Comparison of ENCODE assay signal across 14 mouse cellular contexts in the genomic region with DNA sequence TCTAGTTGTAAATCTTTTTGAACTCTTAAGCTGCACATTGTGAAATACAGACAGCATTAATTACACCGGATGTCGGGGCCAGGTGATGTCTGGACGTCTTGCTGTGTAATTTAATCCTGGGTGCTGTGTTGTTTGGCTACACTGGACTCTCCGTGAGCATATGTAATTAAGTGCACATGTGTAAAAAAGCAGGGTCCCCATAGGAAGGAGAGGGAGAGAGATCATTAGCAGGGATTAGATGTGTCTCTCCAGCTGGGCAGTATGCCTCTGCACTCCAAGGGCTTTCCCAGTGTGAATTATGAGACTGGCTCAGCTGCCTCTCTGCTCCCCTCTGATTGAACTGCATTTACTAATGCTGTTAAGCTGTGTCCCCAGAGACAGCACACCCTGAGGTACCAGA.
A peak's percentile ranks its signal among the peaks of the same experiment; 100 is the strongest.
DNase-seq lines count a peak whose midpoint lies in the region; ATAC-seq lines count a peak whose summit lies in the region.
"Had no signal": no experiment of that assay in that cellular context is flagged by ENCODE, and none has a peak within 500 bp of the region (broad histone marks: within the 10 kb centered on the region; RNA-seq: fewer than 3 reads in every experiment).

No protein-coding gene starts in this region.

- ATAC-seq in hindbrain, embryonic 12.5 days (ENCODE audit: low FRiP score): peak; percentile 88
- peak; percentile 82 for ATAC-seq in midbrain, embryonic 14.5 days (ENCODE audit: low FRiP score, low TSS enrichment)
- no peak for ATAC-seq in CD4-positive, CD25-positive, alpha-beta regulatory T cell, adult 4 months
- ATAC-seq: intestine, embryonic 15.5 days had no signal

- H3K4me2 ChIP-seq in hindbrain, embryonic 12.5 days (replicated peaks): 0 out of 2 replicates have a peak overlapping the region, but pooled peaks have one; percentile 13
- peak overlapping the region; percentile 11; the same call in 1 of the 2 replicates for H3K4me2 ChIP-seq in midbrain, embryonic 14.5 days (ENCODE audit: low read length)
- H3K4me2 ChIP-seq: heart, embryonic 11.5 days; intestine, embryonic 15.5 days; liver, embryonic 11.5 days had no signal

- H3K36me3 ChIP-seq in hindbrain, embryonic 12.5 days: no peaks in the 10 kb centered on the region
- no peaks in the 10 kb centered on the region for H3K36me3 ChIP-seq in midbrain, embryonic 14.5 days (ENCODE audit: control insufficient read depth, insufficient read depth, low read length)
- H3K36me3 ChIP-seq: intestine, embryonic 15.5 days had no signal

- peaks cover 46% of the 10 kb centered on the region for H3K4me1 ChIP-seq in hindbrain, embryonic 12.5 days
- peaks cover 39% of the 10 kb centered on the region for H3K4me1 ChIP-seq in midbrain, embryonic 14.5 days (ENCODE audit: control insufficient read depth, insufficient read depth, low read length)

- H3K9ac ChIP-seq in hindbrain, embryonic 12.5 days: no peak overlapping the region
- H3K9ac ChIP-seq in midbrain, embryonic 14.5 days (replicated peaks; ENCODE audit: low read length): 0 out of 2 replicates have a peak overlapping the region, but pooled peaks have one; percentile 21
- H3K9ac ChIP-seq: intestine, embryonic 15.5 days had no signal

- H3K27me3 ChIP-seq in hindbrain, embryonic 12.5 days: no peaks in the 10 kb centered on the region
- no peaks in the 10 kb centered on the region for H3K27me3 ChIP-seq in midbrain, embryonic 14.5 days (ENCODE audit: control insufficient read depth, insufficient read depth, low read length)
- H3K27me3 ChIP-seq: intestine, embryonic 15.5 days had no signal

- WGBS in hindbrain, embryonic 12.5 days: 33% methylated on average over 4 of the region's 4 CpGs
- 9% methylated on average over 4 of the region's 4 CpGs for WGBS in midbrain, embryonic 14.5 days

- peak overlapping the region; percentile 66 for H3K27ac ChIP-seq in hindbrain, embryonic 12.5 days
- H3K27ac ChIP-seq in midbrain, embryonic 14.5 days (replicated peaks; ENCODE audit: low read depth, low read length): peak overlapping the region; percentile 62
- H3K27ac ChIP-seq: intestine, embryonic 15.5 days had no signal

- H3K9me3 ChIP-seq in hindbrain, embryonic 12.5 days (replicated peaks): no peaks in the 10 kb centered on the region
- H3K9me3 ChIP-seq in midbrain, embryonic 14.5 days (ENCODE audit: control insufficient read depth, low read length): no peaks in the 10 kb centered on the region
- H3K9me3 ChIP-seq: intestine, embryonic 15.5 days had no signal

- peak; percentile 20 for DNase-seq in left cerebral cortex, postnatal 4 days
- DNase-seq in left cerebral cortex, postnatal 14 days (ENCODE audit: low spot score in 2 of 2): no peak
- DNase-seq in midbrain, embryonic 14.5 days: peak; percentile 76
- no peak for DNase-seq in adrenal gland, postnatal 14 days
- no peak for DNase-seq in ovary, postnatal 14 days (ENCODE audit: low spot score)
- no peak for DNase-seq in heart, adult 18-20 months
- DNase-seq: adrenal gland, postnatal 10 days; lung, postnatal 4 days; thymus, postnatal 14 days had no signal

- intact Hi-C loops in left cerebral cortex, postnatal 4 days (cut with DNase I): no loop called here
- intact Hi-C loops in left cerebral cortex, postnatal 14 days (cut with DNase I): no loop called here

- H3K4me3 ChIP-seq in hindbrain, embryonic 12.5 days: no peak overlapping the region
- H3K4me3 ChIP-seq in midbrain, embryonic 14.5 days (replicated peaks; ENCODE audit: low read depth, low read length): no peak overlapping the region
- H3K4me3 ChIP-seq: intestine, embryonic 15.5 days had no signal

Comparison
In these comparisons a context has a peak if more than half of its experiments do, and no peak if none do; other contexts are left out.
1. DNase-seq: peak in left cerebral cortex, postnatal 4 days (single experiment) and midbrain, embryonic 14.5 days (single experiment); none in left cerebral cortex, postnatal 14 days (0 of 2), adrenal gland, postnatal 14 days (single experiment), ovary, postnatal 14 days (single experiment) and heart, adult 18-20 months (0 of 2).